Mouse (Mus musculus): ENCODE measurements at regions not wholly inside any gene's neighbourhood (a gene's known extent, or its start where the extent isn't known, plus 50 kb on each side); places are given as distances from the start of the nearest gene placed in this dataset.
"Not testable (repeated sequence)": the region's sequence is repeated elsewhere in the genome, so short reads cannot be mapped to it uniquely, and the experiment has no call there.

DNA sequence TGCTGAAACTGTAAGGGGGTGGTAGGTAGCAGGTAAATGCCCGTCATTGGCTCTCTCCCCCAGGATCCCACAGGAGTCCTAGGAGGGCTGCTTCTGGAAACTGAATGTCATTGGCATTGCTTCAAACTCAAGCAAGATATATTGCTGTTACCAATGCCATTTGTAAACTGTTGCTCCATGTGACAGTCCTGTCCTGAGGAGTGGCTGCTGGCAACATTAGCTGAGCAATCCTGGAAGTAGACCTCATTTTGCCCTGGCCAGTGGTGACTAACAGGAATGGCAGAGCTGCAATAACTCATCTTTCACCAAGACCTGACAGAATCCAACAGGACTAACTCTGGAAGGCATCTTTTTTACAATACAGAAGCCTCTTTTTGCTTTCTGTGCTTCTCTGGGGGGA, 143.2 kb downstream of the Gm815 start:
- no peak for DNase-seq (ENCODE audit: low spot score)

DNA sequence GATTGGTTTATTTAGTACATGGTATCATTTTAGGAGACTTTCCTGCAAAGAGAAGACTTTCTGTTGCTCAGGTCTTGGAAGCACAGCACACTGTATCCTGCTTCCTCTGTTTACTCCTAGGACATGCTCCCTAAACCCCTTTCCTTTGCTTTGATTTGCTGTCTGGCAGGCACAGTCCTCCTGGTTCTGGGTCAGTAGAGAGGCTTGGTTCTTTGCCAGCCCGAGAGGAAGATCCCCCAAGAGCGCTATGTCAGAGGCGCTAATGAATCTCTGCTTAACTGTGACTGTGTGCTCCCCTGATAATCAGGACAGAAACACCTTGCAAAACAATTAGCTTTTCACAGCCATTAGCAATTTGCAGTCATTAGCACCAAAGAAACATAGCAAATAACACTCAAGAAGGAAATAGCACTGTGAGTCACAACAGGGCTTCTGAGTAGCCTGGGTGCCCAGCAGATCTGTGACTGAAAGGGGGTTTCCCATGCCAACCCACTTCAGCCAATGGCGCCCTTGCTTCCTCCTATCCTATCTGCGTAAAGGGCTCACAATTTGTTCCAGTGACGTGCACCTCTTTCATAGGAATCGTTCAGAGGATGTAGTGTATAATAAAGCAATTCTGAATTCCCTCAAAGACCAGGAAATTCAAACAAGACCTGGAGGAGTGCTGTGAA, 145.5 kb downstream of the Gm815 start:
- no peak for DNase-seq (ENCODE audit: low spot score)

DNA sequence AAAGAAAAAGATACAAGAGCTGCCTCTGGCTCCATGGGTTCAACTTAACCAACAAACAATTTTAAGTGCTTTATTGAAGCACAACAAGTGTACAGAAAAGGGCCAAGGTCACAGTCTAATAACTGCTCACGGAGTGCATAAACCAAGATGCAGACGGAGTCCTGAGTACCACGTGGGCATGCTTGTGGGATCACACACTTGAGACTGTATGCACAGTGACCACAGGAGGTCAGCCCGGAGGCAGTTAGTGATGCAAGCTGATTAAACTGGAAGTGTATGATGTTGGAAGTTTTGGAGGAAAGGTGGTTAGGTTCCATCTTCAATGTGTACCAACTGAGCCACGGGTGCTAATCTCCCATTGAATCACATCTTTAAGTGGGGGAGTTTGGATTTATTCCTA, 146.9 kb downstream of the Gm815 start:
- peak; percentile 40 for DNase-seq (ENCODE audit: low spot score)

DNA sequence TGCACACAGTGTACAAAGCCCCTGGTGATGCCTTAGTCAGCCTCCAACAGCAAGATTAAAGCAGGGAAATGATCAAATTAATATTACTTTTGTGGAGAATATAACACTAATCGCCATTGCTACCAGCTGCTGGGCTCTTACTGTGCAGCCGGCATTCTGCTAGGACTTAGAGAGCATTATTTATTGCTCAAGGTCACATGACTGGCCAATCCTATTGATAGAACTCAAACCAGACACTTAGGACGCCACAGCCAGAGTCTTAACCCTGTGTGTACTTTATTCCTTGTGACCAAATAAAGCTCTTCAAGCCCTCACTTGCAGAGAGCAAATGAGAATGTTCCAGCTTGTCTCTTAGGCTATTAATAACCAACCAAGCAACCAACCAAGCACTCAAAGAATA, 152.6 kb downstream of the Gm815 start:
- no peak for DNase-seq (ENCODE audit: low spot score)

- DNase-seq (ENCODE audit: low spot score), result no peak
Measured at GRCm38 (mm10) chr19:27040321-27041025, 154.8 kb downstream of the Gm815 start.

DNA sequence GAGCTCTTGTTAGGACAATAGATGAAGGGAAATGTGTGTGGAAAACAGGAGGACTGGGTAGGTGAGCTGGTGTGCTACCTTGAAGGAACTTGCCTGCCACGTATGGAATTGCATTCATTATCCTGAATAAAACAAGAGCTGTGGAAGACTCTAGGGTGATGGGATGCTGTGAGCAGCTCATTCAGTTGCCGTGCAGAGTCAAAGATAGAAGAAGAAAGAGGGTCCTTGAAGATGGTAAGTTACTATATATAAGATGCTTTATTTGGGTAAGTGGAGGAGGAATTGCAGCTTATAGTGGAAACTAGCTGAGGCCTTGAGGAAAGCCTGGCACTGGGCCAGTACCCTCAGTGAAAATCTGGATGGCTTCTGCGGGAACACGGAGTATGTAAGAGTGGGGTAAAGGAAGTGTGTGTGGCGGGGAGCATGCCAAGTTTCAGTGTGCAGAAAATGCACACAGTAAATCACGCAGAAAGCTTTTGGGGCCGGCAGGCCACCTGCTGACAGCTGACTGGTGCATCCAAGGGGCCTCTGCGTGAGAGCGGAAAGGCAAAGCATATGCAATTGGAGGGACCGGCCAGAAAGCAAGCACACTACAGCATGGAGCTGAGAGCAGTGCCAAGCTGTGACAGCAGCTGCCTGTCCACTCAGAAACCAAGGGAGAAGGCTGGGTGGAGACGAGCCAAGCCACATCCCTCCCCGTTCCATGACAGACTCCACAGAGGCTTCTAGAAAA, 149.7 kb upstream of the Vldlr start:
- DNase-seq (ENCODE audit: low spot score), result peak; percentile 23

DNA sequence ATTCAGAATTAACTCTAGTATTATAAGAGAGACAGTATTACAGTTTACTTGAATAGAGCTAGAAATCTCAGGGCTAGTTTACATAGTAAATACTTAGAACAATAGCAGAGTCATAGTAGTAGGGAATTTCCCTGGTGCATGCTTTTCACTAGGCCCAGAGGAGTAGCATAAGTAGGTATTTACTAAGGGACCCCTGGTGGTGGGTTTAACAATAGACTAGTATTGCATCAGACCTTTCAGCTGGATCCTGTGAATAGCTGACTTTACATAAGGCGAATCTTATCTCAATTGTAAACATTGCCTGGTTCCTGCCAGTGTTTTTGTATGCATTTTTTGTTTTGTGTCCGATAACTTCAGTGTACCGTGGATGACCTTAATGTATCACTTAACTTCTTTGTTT, 143.0 kb upstream of the Vldlr start:
- no peak for DNase-seq (ENCODE audit: low spot score)

- no peak for DNase-seq (ENCODE audit: low spot score)
Measured at GRCm38 (mm10) chr19:27075019-27075418, 141.3 kb upstream of the Vldlr start.

GRCm38 (mm10) chr19:27076920-27077512, 139.3 kb upstream of the Vldlr start:
- DNase-seq (ENCODE audit: low spot score), result no peak

DNA sequence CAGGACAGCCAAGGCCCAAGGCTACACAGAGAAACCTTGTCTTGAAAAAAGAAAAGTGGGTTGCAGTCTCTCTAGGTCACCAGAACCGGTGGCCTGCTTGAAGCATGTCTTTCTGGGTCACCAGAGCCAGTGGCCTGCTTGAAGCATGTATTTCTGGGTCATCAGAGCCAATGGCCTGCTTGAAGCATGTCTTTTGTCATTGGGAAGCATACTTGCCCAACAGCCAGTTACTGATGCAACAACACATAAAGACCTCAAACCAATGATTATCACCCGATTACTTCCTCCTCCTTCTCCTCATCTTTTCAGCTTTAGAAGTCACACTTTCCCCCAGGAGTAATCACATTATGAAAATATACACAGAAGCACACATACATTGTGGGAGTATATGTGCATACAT, 128.9 kb upstream of the Vldlr start:
- DNase-seq (ENCODE audit: low spot score), result no peak

DNA sequence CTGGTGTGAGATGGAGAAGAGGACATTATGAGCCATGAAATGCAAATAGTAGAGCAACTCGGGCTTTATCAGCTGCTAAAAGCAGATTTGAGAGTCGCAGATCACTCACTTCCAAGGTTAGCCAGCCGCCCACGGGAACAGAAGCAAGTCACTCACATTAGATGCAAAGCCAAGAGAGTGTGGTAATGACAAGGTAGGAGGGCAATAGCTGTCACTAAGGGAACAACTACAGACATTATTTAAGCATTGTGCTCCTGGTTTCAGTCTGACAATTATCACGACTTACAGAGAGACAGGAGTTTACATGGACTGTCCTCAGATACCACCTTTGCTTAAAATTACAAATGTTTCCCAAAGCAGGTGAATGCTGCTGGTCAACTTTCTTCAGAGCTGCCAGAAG, 128.5 kb upstream of the Vldlr start:
- no peak for DNase-seq (ENCODE audit: low spot score)

DNA sequence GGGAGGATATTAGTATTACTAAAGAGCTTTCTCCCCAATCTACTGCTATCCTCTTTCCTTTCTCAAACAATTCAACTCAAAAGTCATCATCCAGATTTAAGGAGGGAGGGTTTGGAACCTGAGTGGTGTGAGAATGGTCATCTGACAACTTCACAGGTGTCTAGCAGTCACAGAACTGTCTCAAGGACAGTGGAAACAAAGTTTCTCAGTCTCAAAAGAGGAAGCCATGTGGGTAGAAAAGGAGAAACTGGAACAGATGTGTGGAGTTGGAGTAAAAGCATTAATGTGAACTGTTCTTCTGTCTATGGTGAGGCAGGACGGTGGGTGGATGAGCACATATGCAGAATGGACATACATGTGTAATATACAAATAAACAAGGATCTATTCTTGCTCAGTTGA, 127.2 kb upstream of the Vldlr start:
- no peak for DNase-seq (ENCODE audit: low spot score)

- DNase-seq (ENCODE audit: low spot score), result no peak
Measured at GRCm38 (mm10) chr19:27091603-27092002, 124.7 kb upstream of the Vldlr start.

- no peak for DNase-seq (ENCODE audit: low spot score)
Measured at GRCm38 (mm10) chr19:27094777-27095478, 121.4 kb upstream of the Vldlr start.

- no peak for DNase-seq (ENCODE audit: low spot score)
Measured at GRCm38 (mm10) chr19:27099921-27100320, 116.4 kb upstream of the Vldlr start.

DNA sequence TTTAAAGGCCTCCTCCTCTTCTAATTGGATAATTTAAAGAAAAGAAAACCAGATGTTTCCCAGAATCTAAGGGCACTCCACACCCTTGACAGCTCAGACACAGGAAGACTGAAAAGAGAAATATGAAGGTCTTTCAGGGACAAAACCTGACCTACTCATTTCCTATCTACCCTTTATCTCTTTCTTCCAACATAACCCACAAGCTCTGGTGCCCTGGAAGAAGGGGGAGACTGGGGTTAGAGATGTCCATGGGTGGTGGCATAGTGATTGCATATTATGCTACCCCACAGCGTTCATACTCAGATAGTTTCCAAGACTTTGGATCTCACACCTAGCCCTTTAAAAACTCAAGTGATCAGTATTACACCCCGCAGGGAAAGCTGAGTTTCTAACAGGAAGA, 105.8 kb upstream of the Vldlr start:
- DNase-seq (ENCODE audit: low spot score), result no peak

- DNase-seq (ENCODE audit: low spot score), result peak; percentile 30
Measured at GRCm38 (mm10) chr19:27120876-27121275, 95.4 kb upstream of the Vldlr start.

- no peak for DNase-seq (ENCODE audit: low spot score)
Measured at GRCm38 (mm10) chr19:27122348-27122747, 93.9 kb upstream of the Vldlr start.

GRCm38 (mm10) chr19:27123334-27123733, 93.0 kb upstream of the Vldlr start:
- no peak for DNase-seq (ENCODE audit: low spot score)

- no peak for DNase-seq (ENCODE audit: low spot score)
Measured at GRCm38 (mm10) chr19:27123806-27124469, 92.3 kb upstream of the Vldlr start.

DNA sequence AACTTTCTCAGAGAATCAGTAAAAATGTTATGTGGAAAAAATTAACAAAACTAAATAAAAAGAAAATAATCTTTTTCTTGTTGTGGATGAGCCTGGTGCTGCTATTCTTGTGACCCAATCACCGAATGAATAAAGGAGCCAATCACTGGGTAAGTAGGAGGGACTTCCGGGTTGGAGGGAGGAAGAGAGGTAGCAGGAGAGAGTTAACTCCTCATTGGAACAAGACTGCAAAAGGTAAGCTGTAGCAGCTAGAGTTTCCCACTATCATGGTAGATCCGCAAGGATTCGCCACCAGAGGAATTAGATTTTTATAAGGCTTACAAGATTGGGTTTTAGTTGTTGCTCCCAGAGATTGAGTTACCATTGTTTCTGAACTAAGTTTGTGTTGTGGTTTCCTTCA, 87.8 kb upstream of the Vldlr start:
- not testable (repeated sequence) for DNase-seq (ENCODE audit: low spot score)

GRCm38 (mm10) chr19:27134360-27134759, 81.9 kb upstream of the Vldlr start:
- DNase-seq (ENCODE audit: low spot score), result no peak
